Mouse (Mus musculus): ENCODE results near the gene Bud13. TPM values are rescaled to one million over a fixed set of nuclear protein-coding genes. Genes with fewer than 3 reads are reported as not detected.

Gene Bud13
- total RNA-seq, 2 experiments from 2014 or later, result 7.4 to 9.0 TPM

DNA sequence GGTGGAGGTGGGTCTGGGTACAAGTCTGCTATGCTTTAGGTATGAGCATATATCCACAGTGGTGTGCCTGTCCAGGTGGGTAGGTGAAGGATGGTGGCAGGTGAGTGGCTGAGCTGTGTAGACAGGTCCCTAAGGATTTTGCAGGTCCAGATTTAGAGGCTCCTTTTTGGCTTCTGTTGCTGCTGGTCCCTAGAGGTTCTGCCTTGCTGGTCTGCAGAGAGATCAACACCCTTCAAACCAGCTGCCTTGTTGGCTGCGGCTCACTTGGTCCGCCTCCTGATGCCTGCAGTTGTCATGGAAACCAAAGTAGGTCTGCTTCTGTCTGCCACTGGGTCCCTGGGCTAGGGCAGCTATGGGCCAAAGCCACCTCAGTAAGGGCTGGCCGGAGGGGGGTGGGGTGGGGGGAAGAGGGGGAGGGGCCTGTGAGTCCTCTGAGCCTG, 55.1 kb downstream of the Bud13 start:
- no peak for DNase-seq

DNA sequence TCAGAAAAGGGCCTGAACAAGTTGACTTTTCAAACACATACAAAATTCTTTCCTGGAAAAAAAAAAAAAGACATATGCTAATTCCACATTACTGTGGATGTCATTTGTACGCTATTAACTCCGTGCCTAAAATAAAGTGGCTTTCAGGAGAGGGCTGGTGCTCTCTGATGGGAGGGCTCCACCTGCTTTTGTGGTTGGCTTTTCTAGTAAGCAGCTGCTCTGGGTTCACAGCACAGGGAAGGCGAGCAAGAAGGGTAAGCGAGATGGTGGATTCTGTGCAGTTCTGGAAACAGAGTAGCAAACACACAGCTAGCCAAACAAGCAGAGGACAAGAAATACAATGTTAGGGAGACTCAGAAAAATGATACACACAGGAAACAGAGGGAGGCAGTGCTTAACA, 55.6 kb downstream of the Bud13 start:
- no peak for DNase-seq

DNA sequence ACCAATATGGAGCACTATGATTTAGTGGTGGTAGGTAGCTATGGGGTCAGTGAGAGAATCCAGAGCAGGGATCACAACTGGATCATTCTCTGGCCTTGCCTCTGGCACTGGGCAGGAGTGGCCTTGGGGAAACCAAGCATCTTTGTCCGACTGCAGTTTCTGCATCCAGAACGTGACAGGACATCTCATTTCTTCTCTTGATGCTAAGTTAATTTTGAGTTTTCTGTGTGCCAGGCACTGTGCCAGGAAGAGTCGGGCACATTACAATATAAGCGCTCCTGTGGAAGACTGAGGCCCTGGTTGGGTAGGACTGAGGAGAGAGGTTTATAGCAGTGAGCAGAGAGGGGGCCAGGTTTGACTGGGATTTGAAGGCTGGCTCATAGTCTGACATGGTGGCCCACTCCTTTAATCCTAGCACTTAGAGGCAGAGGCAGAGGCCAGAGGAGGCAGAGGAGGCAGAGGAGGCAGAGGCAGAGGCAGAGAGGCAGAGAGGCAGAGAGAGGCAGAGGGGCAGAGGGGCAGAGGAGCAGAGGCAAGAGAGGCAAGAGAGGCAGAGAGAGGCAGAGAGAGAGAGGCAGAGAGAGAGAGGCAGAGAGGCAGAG, 56.3 kb downstream of the Bud13 start:
- DNase-seq, result no peak

DNA sequence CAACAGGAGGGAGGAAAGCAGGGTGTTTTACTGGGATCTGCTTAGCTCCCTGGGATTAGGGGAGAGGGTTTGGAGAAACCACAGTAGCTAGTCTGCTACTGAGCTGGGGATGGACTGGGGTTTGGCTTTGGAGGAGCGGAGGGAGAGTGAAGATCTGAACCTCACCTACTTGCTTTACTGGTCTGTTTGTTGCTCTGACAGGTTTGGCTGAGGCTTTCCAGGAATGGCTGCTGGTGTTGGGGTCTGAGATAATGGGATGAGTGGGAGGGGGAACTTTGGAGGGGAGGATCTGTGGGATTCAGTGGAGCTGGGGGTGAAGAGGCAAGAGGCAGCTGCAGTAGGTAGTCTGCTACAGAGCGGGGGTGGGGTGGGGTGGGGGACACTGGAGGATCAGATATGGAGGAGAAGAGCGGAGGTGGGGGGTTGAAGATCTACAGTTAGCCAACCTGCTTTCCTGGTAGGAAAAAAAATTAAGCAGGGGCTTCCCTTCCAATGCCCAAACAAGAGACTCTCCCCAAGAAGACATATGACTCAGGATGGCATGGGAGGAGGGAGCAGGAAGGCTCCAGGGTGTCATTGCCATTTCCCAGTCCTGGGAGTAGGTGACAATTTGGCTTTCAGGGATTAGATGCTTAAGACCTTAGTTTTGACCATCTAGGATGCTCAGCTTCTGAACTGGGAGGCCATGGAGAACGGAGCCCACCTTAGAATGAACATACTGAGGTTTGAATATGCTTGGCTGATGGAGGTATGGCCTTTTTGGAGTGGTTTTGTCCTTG, 63.3 kb downstream of the Bud13 start:
- no peak for DNase-seq

Other genes starting within 250 kb of the Bud13 start
- 1 to 10 TPM in 1 of 2 experiments, under 1 TPM in 1; 0.47 to 8.2 TPM for gene Apoa1, start 54.4 kb upstream of the Bud13 start, total RNA-seq (2021)
- gene Apoc3, start 47.4 kb upstream of the Bud13 start, total RNA-seq (2021), result not detected
- not detected for gene Apoa4, start 42.3 kb upstream of the Bud13 start, total RNA-seq (2021)
- not detected for gene Apoa5, start 14.4 kb upstream of the Bud13 start, total RNA-seq (2021)
- gene Zpr1, start 9.9 kb upstream of the Bud13 start, total RNA-seq (2021), result 10 to 100 TPM; 17.0 to 17.9 TPM
- gene 4931429L15Rik, start 37.0 kb downstream of the Bud13 start, total RNA-seq (2021), result not detected

All from gastrocnemius, postnatal 10 days (tissue).